Mouse (Mus musculus): ENCODE data around the gene Ubac2. TPM values are rescaled to one million over a fixed set of nuclear protein-coding genes. Genes with fewer than 3 reads are reported as not detected.

Gene Ubac2
- total RNA-seq, 2 experiments from 2014 or later: 22.9 to 24.4 TPM

GRCm38 (mm10) chr14:121894511-121895135, 16.2 kb downstream of the Ubac2 start:
- DNase-seq: no peak

DNA sequence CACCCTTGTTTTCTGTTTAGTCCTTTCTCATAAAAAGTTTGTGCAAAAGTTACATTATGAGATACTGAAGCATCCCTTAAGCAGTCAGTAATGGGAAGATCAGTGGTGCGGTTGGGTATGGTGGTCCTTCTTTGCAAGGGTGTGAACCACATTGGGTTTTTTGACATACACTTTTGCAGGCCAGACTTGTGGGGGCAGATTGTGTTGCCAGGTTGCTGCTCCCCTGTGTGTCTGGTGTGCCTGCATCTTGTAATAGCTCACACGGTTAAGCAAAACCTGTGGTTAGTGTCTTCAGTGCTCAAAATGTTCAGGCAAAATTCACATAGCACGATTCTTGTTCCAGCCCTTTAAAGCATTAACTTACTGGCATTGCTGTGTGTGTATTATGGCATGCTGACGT, 16.9 kb downstream of the Ubac2 start:
- no peak for DNase-seq

GRCm38 (mm10) chr14:121896126-121897090, 18.0 kb downstream of the Ubac2 start:
- no peak for DNase-seq

DNA sequence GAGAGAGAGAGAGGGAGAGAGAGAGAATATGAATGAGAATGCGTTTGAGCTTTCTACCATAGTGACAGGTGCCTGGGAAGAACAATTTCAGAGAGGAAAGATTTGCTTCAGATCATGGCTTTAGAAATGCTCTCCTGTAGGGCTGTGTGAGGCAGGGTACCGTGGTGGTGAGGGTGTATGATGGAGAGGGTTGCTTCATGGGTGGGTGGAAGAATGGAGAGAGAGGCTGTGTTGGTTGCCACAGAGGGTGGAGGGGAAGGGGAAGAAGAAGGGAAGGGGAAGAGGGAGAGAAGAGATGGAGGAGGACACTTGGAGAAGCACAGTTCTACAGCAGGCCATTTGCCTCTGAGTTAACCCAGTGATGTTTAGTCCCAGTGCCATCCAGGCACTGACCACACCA, 19.4 kb downstream of the Ubac2 start:
- DNase-seq: no peak

DNA sequence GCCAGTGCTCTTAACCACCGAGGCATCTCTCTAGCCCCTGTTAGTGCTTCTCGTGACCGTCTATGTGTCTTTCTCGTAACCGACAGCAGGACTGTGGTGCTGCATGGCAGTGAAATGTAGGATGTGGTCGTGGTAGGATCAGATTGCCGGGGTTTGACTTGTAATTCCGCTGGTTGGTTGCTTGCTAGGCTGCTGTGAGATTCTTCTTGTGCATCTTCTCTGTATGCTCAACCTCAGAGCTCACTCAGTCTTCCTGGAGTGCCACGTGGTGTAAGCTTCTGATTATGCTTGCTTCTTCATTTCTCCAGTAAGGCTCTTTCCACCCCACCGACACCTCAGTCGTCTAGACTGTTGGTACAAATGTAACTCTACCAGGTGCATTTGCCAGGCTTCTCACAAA, 20.1 kb downstream of the Ubac2 start:
- DNase-seq: no peak

DNA sequence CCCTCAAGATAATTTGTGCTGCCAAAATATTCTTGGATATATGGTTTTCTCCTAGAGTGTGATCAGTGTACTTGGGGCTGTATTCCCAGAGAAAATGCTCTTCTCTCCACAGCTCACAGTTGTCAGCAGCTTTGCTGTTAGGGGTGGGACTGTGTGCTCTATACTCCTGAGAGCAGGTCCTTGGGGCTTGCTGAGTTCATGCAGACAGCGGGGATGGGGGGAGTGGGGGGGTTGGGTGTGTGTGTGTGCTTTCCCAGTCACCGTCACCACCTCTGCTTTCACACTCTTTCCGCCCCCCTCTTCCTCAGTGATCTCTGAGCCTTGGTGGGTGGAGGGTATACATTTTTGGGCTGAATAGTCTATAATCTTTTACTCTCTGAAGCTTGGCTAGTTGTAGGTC, 20.7 kb downstream of the Ubac2 start:
- no peak for DNase-seq

- DNase-seq: no peak
These were observed 23.1 kb downstream of the Ubac2 start for GRCm38 (mm10) chr14:121901511-121901910.

DNA sequence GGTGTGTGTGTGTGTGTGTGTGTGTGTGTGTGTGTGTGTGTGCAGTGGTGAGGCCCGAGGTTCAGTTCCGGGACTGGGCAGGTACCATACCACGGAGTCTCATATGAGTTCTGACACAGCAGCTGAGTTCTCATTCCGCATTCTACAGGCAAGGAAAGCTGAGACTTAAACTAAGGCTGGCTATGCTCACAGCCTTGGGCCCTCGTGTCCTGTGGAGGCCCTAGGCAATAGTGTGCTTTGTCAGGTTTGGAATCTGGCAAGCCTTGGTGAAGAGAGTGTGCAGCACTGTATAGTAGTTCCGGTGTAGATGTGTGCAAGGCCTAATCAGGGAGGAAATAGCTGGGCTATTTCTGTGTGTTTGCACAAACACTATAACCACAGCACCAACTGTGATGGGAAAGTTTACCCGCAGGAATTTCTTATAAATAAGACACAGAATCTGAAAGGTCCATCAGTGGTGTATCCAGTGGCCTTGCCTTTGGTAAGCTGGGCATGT, 25.0 kb downstream of the Ubac2 start:
- DNase-seq: no peak

- DNase-seq: no peak
These were observed 26.3 kb downstream of the Ubac2 start for GRCm38 (mm10) chr14:121904754-121905153.

GRCm38 (mm10) chr14:121906341-121906991, 28.0 kb downstream of the Ubac2 start:
- DNase-seq: no peak

DNA sequence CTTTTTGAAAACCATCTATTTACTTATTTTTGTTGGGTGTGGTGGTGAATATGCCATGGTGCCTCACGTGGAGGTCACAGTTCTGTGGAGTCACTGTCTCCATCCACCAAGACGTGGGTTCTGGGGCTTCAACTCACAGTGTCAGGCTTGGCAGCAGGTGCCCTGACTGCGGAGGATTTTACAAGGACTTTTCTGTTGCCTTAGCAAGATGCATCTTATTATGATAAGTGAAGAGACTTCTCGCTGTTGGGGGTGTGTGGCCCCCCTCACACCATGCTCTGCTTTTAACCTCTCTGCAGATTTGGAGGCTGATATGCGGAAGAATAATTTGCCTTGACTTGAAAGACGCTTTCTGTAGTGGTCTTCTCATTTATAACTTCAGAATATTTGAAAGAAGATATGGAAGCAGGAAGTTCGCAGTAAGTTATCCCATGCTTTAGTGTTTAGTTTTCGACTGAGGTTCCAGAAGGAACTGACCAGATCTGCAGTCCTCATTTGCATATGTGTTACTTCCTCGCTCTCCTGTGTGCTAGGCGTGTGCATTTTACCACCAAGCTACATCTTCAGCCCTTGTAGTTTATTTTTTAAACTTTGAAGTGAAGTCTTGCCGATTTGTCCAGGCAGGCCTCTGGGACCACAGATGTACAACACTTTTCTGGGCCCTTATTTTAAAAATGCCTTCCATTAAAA, 28.7 kb downstream of the Ubac2 start:
- DNase-seq: no peak

- DNase-seq: no peak
These were observed 31.4 kb downstream of the Ubac2 start for GRCm38 (mm10) chr14:121909868-121910267.

GRCm38 (mm10) chr14:121912501-121912900, 34.1 kb downstream of the Ubac2 start:
- DNase-seq: no peak

DNA sequence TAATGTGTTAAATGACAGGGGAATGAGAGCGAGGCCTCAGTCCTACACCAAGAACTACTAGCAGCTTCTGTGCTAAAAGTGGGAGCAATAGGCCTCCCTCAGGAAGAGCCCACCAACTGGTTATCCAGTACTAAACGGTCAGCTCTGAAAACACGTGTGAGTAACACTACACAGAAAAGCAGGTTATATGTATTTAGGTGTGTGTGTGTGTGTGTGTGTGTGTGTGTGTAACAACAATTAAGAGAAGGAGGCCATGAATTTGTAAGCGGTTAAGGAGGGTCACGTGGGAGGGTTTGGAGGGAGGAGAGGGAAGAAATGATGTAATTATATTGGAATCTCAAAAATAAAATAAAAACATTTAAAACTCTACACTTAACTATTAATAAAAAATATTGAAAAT, 36.7 kb downstream of the Ubac2 start:
- DNase-seq: no peak

GRCm38 (mm10) chr14:121915621-121916020, 37.2 kb downstream of the Ubac2 start, which contains the start of gene Gpr18:
Gene Gpr18 (minus strand): TSS chr14:121915781.
- DNase-seq: no peak

DNA sequence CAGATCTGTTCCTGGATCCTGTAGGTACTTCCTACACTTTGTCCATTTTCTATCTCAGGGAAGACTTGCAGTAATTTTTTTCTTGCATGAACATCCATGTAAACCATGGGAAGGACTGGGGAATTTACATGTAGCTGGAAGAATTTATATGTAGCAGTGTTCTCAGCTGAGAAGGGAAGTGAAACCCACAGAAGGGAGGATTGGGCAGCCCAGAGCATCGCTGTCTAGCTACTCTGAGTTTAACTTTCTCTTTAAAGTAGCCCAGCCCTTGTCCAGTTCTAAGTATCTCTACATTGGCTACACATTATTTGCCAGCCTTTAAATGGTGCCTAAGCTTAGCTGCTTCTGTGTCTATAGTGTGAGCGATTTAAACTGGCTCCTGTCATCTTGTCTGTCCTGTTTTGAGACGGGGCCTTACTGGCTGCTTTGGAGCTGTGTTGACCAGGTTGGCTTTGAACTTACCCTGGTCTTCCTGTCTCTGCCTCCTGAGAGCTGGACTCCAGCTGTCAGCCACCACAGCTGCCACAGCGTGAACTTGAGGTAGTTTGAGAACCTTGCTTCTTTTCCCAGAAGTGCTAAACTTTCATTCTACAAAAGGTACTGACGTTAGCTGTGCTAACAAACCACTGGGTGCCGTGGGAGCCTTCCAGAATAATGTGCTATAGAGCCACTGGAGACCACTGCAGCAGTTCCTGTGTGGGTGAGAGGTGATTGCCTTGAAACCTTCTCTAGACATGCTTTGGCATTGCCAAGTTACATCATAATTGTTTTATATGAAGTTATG, 38.1 kb downstream of the Ubac2 start:
- DNase-seq: no peak

DNA sequence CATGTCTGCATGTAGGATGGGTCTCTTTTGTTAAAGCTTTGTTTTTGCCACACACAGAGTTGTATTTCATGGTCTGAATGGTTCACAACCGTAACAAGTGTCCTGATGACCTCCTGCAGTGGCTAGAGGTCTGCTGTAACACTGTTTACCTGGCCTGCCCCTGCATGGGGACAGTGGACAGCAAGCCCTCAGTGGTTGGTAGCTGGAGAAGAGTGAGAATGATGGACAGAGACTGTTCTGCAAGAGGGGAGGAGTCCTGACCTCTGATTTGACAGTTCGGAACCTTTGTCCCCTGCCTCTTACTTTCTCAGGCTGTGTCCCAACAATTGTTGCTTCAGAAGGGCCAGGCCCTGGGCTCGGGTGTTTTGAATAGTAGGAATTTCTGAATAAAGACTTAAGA, 39.8 kb downstream of the Ubac2 start:
- DNase-seq: no peak

DNA sequence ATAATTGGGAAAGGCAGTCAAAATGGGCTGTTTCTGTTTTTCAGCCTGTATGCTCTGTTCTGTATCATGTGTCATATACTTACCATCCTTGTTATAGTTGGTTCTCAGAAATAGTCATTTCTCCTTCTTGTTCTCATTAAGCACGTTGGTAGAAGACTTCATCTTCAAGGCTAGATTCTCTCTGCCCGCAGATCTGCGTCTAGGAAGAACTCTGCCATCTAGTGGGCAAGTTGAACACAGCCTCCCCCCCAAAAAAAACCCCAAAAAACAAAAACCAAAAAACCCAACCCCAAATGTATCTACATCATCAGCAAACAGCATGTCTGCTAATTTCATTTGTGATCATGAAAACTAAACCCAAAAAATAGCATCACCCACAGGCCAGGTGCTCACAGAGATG, 41.3 kb downstream of the Ubac2 start:
- no peak for DNase-seq

- DNase-seq: no peak
These were observed 42.2 kb downstream of the Ubac2 start for GRCm38 (mm10) chr14:121920511-121921124.

DNA sequence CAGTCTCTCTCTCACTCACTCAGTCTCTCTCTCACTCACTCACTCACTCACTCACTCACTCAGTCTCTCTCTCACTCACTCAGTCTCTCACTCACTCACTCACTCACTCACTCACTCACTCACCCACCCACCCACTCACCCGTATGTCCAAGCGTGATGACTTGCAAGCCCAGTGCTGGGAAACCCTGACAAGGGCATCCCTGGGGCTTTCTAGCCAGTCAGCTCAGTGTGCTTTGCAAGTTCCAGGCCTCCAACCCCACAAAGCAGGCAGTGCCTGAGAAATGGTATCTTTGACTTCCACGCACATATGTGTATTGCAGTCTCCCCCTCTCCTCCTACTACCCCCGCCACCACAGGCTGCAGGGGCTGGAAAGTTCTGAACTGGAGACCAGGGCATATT, 43.6 kb downstream of the Ubac2 start:
- DNase-seq: no peak

- DNase-seq: no peak
These were observed 44.3 kb downstream of the Ubac2 start for GRCm38 (mm10) chr14:121922731-121923130.

All from gastrocnemius, postnatal 25 days (tissue).